Mouse (Mus musculus) testis, postnatal 14 days (tissue): Measurements from ENCODE around the gene Herc4.

Experiments used
- DNase-seq: peaks from one replicate; pipeline ENCODE4 v3.0.0; 2021; ENCODE audit warnings: low spot score

Herc4 gene

DNA sequence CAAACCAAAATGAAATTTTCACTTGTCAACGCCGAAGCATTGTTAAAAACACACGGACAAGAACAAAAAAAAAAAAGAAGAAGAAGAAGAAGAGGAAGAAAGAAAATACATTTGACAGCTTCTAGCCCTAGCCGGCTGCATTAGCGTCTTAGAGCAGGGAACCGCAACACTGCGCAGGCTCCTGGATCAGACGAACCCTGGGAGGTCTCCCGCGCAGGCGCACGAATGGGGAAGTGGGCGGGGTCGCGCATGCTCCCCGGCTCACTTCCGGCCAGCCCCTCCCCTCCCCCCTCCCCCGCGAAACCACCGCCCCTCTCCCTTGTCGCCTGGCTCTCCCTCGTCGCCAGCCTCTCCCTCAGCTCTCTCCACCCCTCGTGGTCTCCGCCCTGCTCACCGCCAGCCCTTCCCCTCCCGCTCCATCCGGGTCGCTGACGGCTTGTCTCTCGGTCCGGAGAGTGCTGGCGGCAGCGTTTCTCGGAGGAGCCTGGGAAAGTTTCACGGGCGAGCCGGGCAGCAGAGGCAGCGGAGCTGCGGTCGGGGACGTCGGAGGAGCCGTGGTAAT, at the start of gene Herc4:
TSS of gene Herc4 (plus strand) at position 318 of the 562 bp plus-strand sequence.
- DNase-seq: peak; percentile 95

DNA sequence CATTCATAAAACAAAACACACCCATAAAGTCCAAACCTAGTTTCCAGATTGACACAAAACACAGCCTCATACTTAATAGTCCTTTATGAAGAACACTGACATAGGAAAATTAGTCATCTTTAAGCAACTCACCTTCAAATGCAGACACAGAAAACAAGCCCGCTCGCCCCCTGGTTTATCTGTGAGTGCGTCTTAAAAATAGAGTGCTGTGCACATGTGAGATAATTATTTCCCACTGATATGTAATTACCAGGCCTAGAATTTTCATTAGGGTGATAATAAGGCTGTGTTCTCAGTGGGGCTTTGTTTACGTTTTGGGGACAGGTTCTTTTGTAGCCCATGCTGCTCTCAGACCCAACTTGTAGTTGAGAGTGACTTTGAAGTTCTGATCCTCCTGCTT, 44.6 kb upstream of the Herc4 start:
- DNase-seq: no peak

DNA sequence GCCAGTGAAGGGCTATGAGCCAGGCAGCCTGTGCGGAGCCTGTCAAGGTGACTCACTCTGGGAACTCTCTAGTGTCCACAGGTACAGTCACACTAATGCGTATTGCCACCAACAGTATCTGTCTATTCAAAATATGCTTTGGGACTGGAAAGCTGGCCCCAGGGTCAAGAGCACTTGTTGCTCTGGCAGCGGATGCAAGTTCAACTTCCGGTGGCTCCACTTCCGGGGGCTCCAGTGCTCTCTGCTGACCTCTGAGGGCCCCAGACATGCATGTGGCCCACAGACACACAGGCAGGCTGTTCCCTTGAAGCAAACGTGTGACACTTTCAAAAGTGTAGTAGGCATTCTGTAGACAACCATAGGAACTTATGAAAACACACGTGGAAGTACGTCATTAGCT, 42.1 kb upstream of the Herc4 start:
- DNase-seq: no peak

DNA sequence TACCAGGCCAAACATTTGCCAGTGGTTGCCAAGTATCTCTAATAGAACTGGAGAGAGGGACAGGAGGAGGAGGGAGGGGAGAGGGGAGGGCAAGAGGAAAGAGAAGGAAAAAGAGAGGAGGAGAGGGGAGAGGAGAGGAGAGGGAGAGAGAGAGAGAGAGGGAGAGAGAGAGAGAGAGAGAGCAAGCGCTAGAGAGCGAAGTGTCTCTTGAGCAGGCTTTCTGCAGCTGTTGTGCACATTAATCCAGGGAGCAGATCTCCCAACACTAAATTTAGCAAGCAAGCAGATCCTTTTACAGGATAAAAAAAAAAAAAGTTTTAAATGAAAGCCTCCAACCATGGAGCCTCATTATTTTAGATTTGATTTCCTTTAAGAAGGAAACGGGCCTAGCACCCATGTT, 40.6 kb upstream of the Herc4 start:
- DNase-seq: no peak

DNA sequence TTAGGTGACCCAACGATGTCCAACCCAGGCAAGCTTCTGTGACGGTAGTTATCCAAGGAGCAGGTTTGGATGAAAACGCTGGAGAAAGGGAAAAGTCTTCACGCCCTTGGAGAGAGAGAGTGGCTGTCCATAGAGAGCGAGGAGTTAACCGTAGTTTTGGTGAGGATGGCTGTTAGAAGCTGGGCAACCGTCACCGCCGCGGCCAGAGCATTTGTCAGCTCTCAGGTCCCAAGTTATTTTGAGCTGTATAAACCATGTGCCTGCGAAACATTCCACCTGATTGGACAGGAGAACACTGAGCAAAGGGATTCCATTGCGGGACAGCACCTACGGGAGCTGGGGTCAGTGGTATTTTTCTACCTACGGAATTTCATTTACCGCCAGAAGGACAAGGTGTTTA, 39.9 kb upstream of the Herc4 start, which contains the start of gene Mypn:
TSS of gene Mypn (minus strand) at position 225 of the 400 bp plus-strand sequence.
- no peak for DNase-seq

DNA sequence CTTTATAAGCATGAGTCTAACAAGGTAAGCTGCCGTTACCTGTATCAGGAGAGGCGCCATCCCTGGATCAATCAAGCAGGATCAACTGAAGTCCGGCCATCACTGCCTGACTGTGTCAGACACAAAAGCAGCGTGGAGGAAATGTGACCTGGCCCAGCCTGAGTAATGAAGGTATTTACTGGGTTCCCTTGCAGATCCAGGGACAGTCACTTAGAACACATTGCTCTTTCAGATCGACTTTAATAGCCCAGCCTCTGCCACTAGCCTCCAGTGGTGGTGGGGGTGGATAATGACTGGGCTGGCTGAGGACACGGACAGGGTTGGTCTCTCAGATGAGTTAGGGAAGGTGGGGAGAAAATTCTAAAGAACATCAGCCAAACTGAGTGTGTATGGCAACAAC, 34.7 kb upstream of the Herc4 start:
- DNase-seq: no peak

GRCm38 (mm10) chr10:63221081-63221783, 22.4 kb upstream of the Herc4 start:
- DNase-seq: no peak

GRCm38 (mm10) chr10:63224341-63224740, 19.3 kb upstream of the Herc4 start:
- DNase-seq: no peak

DNA sequence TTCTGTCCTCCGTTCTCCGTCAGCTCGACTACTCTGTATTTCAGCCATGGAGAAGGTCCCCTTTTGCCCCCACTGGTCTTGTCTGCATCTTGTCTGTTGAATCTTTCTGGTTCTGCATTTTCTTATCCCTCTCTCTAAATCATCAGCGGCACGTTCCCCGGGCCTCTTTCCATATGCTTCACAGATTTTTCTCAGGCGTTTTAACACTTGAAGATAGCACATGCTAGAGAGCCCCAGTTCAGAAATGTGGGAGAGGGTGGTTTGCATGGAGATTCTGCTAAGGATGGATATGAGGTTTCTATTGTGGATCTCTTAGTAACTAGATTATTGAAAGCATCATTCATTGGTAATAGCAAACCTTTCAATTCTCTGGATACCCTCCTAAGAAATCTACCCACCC, 13.3 kb upstream of the Herc4 start:
- DNase-seq: no peak

DNA sequence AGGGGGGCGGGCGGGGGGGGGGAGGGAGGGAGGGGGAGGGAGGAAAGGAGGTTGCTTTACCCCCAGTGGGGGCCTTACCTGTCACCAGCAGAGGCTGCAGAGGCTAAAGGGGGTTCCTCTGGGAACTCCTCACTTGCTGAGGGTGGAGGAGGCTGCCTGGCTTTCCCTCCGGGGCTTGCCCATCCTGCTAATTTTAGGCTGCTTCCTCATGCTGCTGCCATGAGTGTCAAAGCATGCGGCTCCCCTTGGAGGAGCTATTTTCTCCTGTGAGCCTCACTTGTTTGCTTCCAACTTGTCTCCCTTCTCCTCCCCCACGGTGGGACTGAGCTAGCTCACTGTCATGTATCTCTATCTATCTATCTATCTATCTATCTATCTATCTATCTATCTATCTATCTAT, 12.8 kb upstream of the Herc4 start:
- DNase-seq: no peak

GRCm38 (mm10) chr10:63231630-63232029, 12.0 kb upstream of the Herc4 start:
- DNase-seq: no peak

- no peak for DNase-seq
Measured at GRCm38 (mm10) chr10:63234133-63234532, 9.5 kb upstream of the Herc4 start.

DNA sequence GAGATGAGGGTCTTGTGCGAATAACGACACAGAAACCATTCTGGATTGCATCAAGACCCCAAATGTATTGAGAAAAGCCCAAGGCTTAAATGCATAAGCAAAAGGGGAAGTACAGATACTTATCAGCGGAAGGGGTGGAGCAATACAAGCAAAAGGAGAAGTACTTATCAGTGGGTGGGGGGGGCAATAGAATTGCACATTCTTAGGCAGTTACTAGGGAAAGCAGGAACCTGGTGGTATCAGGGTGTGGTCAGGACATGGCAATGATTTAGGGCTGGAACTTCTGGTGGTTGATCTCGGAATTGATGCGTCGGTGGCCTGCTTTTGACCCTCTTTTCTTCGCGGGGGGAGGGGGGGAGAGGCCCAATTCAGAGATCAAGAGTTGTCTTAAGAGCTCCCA, 7.7 kb upstream of the Herc4 start:
- DNase-seq: no peak

GRCm38 (mm10) chr10:63236663-63237062, 6.9 kb upstream of the Herc4 start:
- no peak for DNase-seq

DNA sequence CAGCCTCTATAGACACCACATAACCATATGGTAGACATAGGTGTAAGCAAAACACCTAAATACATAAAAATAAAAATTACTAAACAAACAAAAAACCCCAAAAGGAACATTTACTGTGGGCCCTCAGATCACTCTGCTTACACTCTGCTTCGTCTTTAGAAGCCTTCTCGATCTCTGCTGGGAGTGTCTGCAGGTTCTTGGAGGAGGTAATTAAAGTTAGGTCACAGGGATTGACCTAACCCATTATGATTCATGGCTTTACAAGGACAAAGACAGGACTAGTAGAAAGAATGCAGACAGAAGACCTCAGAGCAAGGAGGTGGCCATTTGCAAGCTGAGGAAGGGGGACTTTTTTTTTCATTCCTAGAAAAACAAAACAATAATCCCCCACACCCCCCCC, 6.4 kb upstream of the Herc4 start:
- no peak for DNase-seq

DNA sequence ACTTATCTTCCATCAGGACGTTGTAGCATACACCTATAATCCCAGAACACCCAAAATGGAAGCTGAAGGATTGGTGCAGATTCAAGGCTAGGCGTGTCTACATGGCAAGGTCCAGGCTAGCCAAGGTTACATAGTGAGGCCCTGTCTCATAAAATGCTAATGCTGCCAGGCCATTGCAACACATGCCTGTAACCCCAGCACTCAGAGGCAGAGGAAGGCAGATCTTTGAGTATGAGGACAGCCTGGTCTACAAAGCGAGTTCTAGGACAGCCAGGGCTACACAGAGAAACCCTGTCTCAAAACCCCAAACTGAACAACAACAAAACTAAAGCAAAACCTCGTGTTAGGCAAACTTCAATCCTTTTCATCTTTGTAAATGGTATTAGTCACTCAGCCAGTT, 5.5 kb upstream of the Herc4 start:
- DNase-seq: no peak

DNA sequence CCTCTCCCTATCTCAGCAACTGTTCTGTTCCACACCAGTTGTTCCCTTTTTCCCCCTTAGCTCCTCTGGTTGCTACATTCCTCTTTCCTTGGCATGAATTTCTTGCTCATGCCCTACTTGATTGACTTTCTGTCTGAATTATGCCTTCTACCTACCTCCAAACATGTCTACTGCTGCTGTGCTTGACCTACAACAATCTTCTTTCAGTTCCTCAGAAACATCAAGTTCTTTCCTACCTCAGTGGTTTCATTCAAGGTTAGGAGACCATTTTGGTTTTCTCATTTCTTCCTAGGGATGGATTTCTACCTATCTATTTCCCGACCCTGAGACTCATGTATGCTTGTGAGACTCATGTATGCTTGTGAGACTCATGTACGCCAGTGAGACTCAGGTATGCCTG, 3.8 kb upstream of the Herc4 start:
- no peak for DNase-seq

GRCm38 (mm10) chr10:63240868-63241271, 2.7 kb upstream of the Herc4 start:
- DNase-seq: no peak

- no peak for DNase-seq
Measured at GRCm38 (mm10) chr10:63242798-63243435, 693 bp upstream of the Herc4 start.

- DNase-seq: no peak
Measured at GRCm38 (mm10) chr10:63244055-63244671, 553 bp downstream of the Herc4 start.

DNA sequence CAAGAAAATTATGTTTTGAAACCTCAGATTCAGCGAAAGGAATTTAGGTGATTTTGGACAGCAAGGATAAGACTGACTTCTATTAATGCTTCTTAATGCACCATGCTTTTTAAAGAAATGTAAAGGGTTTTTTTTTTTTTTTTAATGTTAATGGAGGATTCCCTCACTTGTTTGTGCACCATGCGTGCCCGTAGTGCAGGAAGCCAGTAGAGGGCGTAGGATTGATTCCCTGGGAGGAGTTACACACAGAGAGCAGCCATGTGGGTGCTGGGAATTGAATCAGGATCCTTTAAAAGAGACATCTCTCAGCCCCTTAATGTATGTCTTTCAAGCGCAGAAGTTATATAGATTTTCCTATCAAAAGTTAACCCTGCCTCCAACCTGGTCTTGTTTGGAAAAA, 1.1 kb downstream of the Herc4 start:
- no peak for DNase-seq

- DNase-seq: no peak
Measured at GRCm38 (mm10) chr10:63245846-63246245, 2.2 kb downstream of the Herc4 start.

DNA sequence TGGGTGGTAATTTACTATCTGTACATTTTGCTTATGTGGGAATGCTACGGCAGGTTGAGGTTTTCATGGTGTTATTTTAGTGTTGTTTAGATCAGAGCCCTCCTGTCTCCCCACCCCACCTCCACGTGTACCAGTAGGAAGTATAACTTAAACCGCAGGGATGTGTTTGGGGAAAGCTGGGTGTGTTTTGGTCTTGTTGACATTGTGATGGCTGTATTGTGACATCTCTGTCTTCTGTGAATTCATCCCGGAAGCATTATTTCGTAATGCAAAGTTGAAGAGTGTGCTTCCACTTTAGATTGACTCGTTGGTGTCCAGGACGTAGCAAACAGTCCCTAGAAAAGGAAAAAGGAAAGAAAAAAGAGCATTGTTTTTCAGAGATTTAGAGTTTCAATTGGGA, 3.8 kb downstream of the Herc4 start:
- DNase-seq: no peak
